Mouse (Mus musculus) urinary bladder, postnatal 25 days (tissue): ENCODE data around the gene Kank2.
"Not testable (repeated sequence)": the region's sequence is repeated elsewhere in the genome, so short reads cannot be mapped to it uniquely, and the experiment has no call there.

Experiments used
- DNase-seq: peaks from one replicate; pipeline ENCODE4 v3.0.0; 2022; ENCODE audit warnings: low spot score

Kank2 gene

GRCm38 (mm10) chr9:21784517-21785307 lies 13.8 kb downstream of the Kank2 start:
- DNase-seq, result no peak

GRCm38 (mm10) chr9:21781657-21782468 lies 16.7 kb downstream of the Kank2 start:
- DNase-seq, result no peak

GRCm38 (mm10) chr9:21777726-21778125 lies 20.8 kb downstream of the Kank2 start:
- DNase-seq, result no peak

GRCm38 (mm10) chr9:21774353-21774752 lies 24.2 kb downstream of the Kank2 start:
- no peak for DNase-seq

- DNase-seq, result not testable (repeated sequence)
Observed at GRCm38 (mm10) chr9:21773396-21773795, 25.1 kb downstream of the Kank2 start.

GRCm38 (mm10) chr9:21769558-21770183 lies 28.9 kb downstream of the Kank2 start:
- no peak for DNase-seq

GRCm38 (mm10) chr9:21768511-21769411 lies 29.8 kb downstream of the Kank2 start:
- no peak for DNase-seq

- no peak for DNase-seq
Observed at GRCm38 (mm10) chr9:21767896-21768295, 30.6 kb downstream of the Kank2 start.

GRCm38 (mm10) chr9:21764084-21764999 lies 34.2 kb downstream of the Kank2 start:
- no peak for DNase-seq

GRCm38 (mm10) chr9:21762135-21762534 lies 36.4 kb downstream of the Kank2 start:
- no peak for DNase-seq

GRCm38 (mm10) chr9:21760155-21761088 lies 38.1 kb downstream of the Kank2 start, which contains the start of gene Spc24:
Gene Spc24, minus strand, starts transcription at chr9:21760303.
- DNase-seq, result peak; percentile 94

- DNase-seq, result no peak
Observed at GRCm38 (mm10) chr9:21759718-21760117, 38.8 kb downstream of the Kank2 start.

- no peak for DNase-seq
Observed at GRCm38 (mm10) chr9:21758576-21759529, 39.7 kb downstream of the Kank2 start.

GRCm38 (mm10) chr9:21754516-21755321 lies 43.8 kb downstream of the Kank2 start:
- no peak for DNase-seq

GRCm38 (mm10) chr9:21754003-21754402 lies 44.5 kb downstream of the Kank2 start:
- peak; percentile 77 for DNase-seq

- DNase-seq, result no peak
Observed at GRCm38 (mm10) chr9:21752252-21752792, 46.2 kb downstream of the Kank2 start.

- no peak for DNase-seq
Observed at GRCm38 (mm10) chr9:21751347-21751746, 47.2 kb downstream of the Kank2 start.
